Mouse (Mus musculus): ENCODE data around the gene D930048N14Rik. TPM values are rescaled to one million over a fixed set of nuclear protein-coding genes. Genes with fewer than 3 reads are reported as not detected.

The D930048N14Rik gene
- total and polyA plus RNA-seq, 3 experiments, result 0.38 to 1.5 (median 0.81) TPM

GRCm38 (mm10) chr11:51638497-51638896 is 12.3 kb upstream of the D930048N14Rik start:
- peak overlapping the region; percentile 33 for H3K9ac ChIP-seq (ENCODE audit: insufficient read depth, low read depth)
- DNase-seq (ENCODE audit: extremely low read depth), result no peak
- peaks cover 9% of the 10 kb centered on the region; the same call in 1 of the 2 replicates for H3K79me2 ChIP-seq (replicated peaks; ENCODE audit: control insufficient read depth, extremely low read depth, insufficient read depth, poor library complexity, severe bottlenecking)
- H3K27ac ChIP-seq (ENCODE audit: insufficient read depth, low read depth), result peak overlapping the region; percentile 79; the same call in 1 of the 2 replicates
- dilution Hi-C loops (cut with MboI; ENCODE audit: extremely low pct_ligation_motif_present, extremely low pct_unique_long_range_greater_than_20kb, low sequenced_read_pairs), result no loop called here
- in situ Hi-C loops (cut with MboI; ENCODE audit: low pct_ligation_motif_present, low pct_unique_long_range_greater_than_20kb, low sequenced_read_pairs), result no loop called here
- TF ChIP-seq TCF12 (IDR thresholded peaks at IDR 0.05; ENCODE audit: low read depth, low read length), result no peak
- TF ChIP-seq MXI1 (IDR thresholded peaks at IDR 0.05; ENCODE audit: low read depth, low read length), result no peak
- no peak for TF ChIP-seq MEF2A (IDR thresholded peaks at IDR 0.05; ENCODE audit: borderline replicate concordance, low read depth, low read length)
- TF ChIP-seq SMC3 (IDR thresholded peaks at IDR 0.05; ENCODE audit: low read depth, low read length), result no peak
- TF ChIP-seq BHLHE40 (IDR thresholded peaks at IDR 0.05; ENCODE audit: low read depth, low read length), result no peak
- no peak for TF ChIP-seq POLR2AphosphoS2 (IDR thresholded peaks at IDR 0.05; ENCODE audit: low read depth, low read length)
- no peak for TF ChIP-seq MAFK (IDR thresholded peaks at IDR 0.05; ENCODE audit: insufficient replicate concordance, low read length)
- TF ChIP-seq NELFE (IDR thresholded peaks at IDR 0.05; ENCODE audit: low read depth, low read length), result no peak
- TF ChIP-seq TBP (conservative IDR thresholded peaks at IDR 0.05; ENCODE audit: low read depth, low read length), result no peak
- no peak for TF ChIP-seq POLR2A (IDR thresholded peaks at IDR 0.05; ENCODE audit: low read depth, low read length)
- no peak for TF ChIP-seq RCOR1 (conservative IDR thresholded peaks at IDR 0.05; ENCODE audit: low read depth, low read length)
- no peak for TF ChIP-seq USF1 (IDR thresholded peaks at IDR 0.05; ENCODE audit: low read depth, low read length)
- H3K4me3 ChIP-seq (replicated peaks in 1 of 3; ENCODE audit: low read depth in 2 of 3, low read length in 2 of 3, poor library complexity in 1 of 3), result peak overlapping the region in 1 of 3 experiments; percentile 42
- H3K9me3 ChIP-seq (replicated peaks; ENCODE audit: low read length), result no peaks in the 10 kb centered on the region
- H3K4me1 ChIP-seq (ENCODE audit: control insufficient read depth in 1 of 2, insufficient read depth in 2 of 2), result peaks cover 7 to 77% of the 10 kb centered on the region in 2 experiments
- no peaks in the 10 kb centered on the region for H3K27me3 ChIP-seq (replicated peaks)
- H3K4me2 ChIP-seq (ENCODE audit: insufficient read depth, low read depth, poor library complexity, severe bottlenecking), result peak overlapping the region; percentile 81
- peaks cover 6 to 42% of the 10 kb centered on the region in 2 experiments for H3K36me3 ChIP-seq (replicated peaks in 1 of 2; ENCODE audit: control insufficient read depth in 1 of 2, insufficient read depth in 1 of 2, low read length in 1 of 2)

GRCm38 (mm10) chr11:51640748-51641147 is 10.0 kb upstream of the D930048N14Rik start:
- Histone ChIP-seq H3K9ac (ENCODE audit: insufficient read depth, low read depth) (no peak overlapping the region), H3K4me1 (ENCODE audit: control insufficient read depth in 1 of 2, insufficient read depth in 2 of 2) (peaks cover 23 to 81% of the 10 kb centered on the region in 2 experiments), H3K79me2 (replicated peaks; ENCODE audit: control insufficient read depth, extremely low read depth, insufficient read depth, poor library complexity, severe bottlenecking) (peaks cover 3% of the 10 kb centered on the region; the same call in 1 of the 2 replicates), H3K4me2 (ENCODE audit: insufficient read depth, low read depth, poor library complexity, severe bottlenecking) (no peak overlapping the region), H3K27ac (ENCODE audit: insufficient read depth, low read depth) (no peak overlapping the region), H3K27me3 (replicated peaks) (no peaks in the 10 kb centered on the region), H3K9me3 (replicated peaks; ENCODE audit: low read length) (no peaks in the 10 kb centered on the region), H3K36me3 (replicated peaks in 1 of 2; ENCODE audit: control insufficient read depth in 1 of 2, insufficient read depth in 1 of 2, low read length in 1 of 2) (peaks cover 15 to 47% of the 10 kb centered on the region in 2 experiments), H3K4me3 (replicated peaks in 1 of 3; ENCODE audit: low read depth in 2 of 3, low read length in 2 of 3, poor library complexity in 1 of 3) (no peak overlapping the region)
- dilution Hi-C loops (cut with MboI; ENCODE audit: extremely low pct_ligation_motif_present, extremely low pct_unique_long_range_greater_than_20kb, low sequenced_read_pairs), result no loop called here
- TF ChIP-seq POLR2A (IDR thresholded peaks at IDR 0.05; ENCODE audit: low read depth, low read length), result no peak
- no peak for TF ChIP-seq USF2 (conservative IDR thresholded peaks at IDR 0.05; ENCODE audit: low read depth, low read length)
- TF ChIP-seq ZC3H11A (IDR thresholded peaks at IDR 0.05; ENCODE audit: low read depth, low read length), result no peak
- TF ChIP-seq MAZ (IDR thresholded peaks at IDR 0.05; ENCODE audit: low read depth, low read length), result no peak
- no peak for TF ChIP-seq HCFC1 (IDR thresholded peaks at IDR 0.05; ENCODE audit: low read depth, low read length)
- DNase-seq (ENCODE audit: extremely low read depth), result no peak
- in situ Hi-C loops (cut with MboI; ENCODE audit: low pct_ligation_motif_present, low pct_unique_long_range_greater_than_20kb, low sequenced_read_pairs), result no loop called here
